Mouse (Mus musculus): ENCODE data around the gene Zbtb38.

Gene Zbtb38

DNA sequence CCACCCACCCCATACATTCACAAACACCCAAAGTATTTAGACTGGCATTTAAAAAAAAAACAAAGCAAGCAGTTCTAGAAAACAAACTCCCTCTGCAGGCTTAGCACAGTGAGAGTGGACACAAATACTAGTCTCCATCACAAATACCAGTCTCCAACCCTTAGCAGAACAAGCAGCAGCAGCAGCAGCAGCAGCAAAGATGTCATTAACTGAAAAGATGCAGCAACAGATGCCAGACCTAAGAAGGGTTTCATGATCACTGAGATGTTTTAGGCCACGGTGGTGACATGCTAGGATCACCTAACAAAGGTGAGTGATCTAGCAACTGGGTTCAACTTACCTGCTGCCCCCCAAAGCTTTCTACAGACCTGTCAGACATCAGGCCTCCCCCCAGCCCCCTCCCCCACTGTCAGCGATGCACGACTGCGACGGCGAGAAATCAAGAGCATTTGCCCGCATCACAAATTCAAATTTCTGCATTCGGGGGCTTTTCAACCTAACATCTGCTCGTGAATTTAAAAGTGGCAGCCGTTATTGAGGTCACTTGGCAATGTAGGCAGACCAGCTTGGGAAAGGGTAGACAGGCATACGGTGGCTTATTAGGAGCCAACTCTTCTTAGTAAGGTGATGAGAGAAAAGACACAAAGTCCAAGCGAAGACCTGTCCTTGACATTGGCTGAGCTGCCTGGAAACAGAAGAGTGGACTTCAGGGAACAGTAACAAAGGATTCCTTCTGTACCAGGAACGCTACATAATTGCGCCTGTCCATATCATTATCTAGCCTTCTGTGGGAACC lies 26.1 kb downstream of the Zbtb38 start:
- CTCF ChIA-PET = interaction anchor here in 1 of 4 experiments (0.7 kb wide), 1 partner anchor 12 kb away, joined by 4 read pairs; no protein-coding TSS in a partner anchor

DNA sequence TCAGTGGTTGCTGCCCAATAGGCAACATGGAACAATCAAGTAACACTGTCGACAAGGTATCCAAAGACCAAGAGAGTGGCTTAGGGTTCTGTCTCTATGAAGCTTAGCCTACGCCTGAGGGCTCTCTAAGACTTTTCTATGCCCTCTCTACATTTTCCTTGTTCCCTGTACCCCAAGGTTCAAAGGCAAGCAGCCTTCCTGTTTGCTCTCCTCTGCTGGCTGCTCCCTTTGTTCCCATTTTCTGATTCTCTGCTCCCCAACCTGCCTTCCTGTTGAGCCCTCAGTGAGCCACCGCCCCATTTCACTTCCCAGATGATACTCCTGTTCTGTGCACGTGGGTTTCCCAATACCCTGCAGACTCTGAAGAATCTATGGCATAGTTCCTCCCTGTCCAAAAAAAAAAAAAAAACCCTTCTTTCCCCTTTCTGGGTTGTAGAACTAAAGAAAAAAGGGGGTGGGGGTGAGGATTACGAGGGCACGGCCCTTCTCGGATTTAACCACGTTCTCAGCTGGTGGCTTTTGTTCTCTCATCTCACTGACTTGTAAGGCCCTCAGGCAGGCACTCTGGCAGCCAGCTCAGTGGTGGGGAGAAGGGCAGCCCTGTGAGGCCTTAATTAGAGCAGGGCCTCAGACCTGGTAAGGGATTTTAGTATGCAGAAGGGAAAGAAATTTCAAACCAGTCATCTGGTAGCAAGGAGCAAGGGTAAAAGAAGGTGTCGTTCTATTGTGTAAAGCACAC lies 26.9 kb downstream of the Zbtb38 start:
- CTCF ChIA-PET = interaction anchor here in 3 of 4 experiments (0.6 to 1.0 kb wide), 3 partner anchors 15 to 38 kb away, joined by 3 to 6 read pairs (median 4); no protein-coding TSS in a partner anchor

More for the DNA sequence above, 26.1 kb downstream of the Zbtb38 start:
- POLR2A ChIA-PET = interaction anchor here (0.6 to 1.2 kb wide), 11 partner anchors 9 to 487 kb away, joined by 3 to 5 read pairs (median 3); no protein-coding TSS in a partner anchor

DNA sequence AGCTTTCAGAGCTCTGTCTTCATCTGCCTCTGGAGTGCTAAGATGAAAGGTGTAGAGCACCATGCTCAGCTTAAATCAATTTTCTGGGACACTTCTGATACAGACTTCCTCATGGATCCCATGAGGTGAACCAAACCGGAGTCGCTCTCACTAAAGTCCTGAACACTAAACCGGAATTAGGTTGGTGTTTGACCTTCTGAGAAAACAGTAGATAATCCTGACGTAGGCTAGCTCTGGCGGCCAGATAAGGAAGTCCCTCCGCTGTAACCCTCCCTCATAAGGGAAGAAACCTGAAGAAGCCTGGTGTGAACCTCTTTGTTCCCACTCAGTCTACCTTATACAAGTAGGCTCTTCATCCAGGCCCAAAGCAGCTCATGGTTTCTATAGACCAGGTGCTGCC lies 29.0 kb downstream of the Zbtb38 start:
- ChIA-PET CTCF (interaction anchor here in 1 of 4 experiments (0.7 to 1.3 kb wide), 2 partner anchors 11 to 54 kb away, joined by 3 read pairs; no protein-coding TSS in a partner anchor), POLR2A (interaction anchor here in 3 of 4 experiments (0.6 to 4.5 kb wide), 5 partner anchors 8 to 294 kb away, joined by 3 to 14 read pairs (median 4); partner anchors contain the start of gene Zbtb38 (in 1 of the 3))

More for the DNA sequence above, 26.9 kb downstream of the Zbtb38 start:
- POLR2A ChIA-PET = interaction anchor here (0.6 to 1.2 kb wide), 11 partner anchors 8 to 486 kb away, joined by 3 to 5 read pairs (median 3); no protein-coding TSS in a partner anchor

DNA sequence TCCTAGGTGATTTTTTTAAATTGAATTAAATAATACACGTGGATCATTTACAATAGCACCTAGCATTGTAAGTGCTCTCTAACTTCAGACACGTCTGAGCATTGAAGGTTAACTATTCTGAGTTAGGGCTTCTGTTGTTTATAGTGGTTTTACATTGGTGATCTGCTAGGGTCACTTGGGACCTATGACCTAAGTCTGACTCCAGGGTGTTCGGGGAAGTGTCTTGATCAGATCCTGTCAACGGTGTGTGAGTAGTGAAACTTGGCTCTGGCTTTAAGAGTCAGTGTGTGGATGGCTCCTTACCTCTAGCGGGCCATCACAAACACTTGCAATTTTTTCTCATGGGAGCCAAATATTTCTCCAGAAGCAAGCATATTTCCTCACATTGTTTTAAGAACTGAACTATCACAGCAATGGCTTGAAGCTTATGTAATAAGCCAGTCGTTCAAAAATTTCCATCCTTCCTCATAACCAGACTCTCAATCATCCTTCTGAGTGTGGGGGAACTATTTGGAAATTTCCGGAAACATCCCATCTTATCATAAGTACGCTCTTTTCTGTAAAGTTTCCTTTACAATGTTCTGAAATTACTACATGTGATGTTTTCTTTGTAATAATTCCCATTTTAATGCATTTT lies 31.4 kb downstream of the Zbtb38 start:
- ChIA-PET CTCF (no interaction called here), POLR2A (interaction anchor here in 3 of 4 experiments (0.7 to 4.5 kb wide), 5 partner anchors 8 to 325 kb away, joined by 3 to 14 read pairs (median 6); no protein-coding TSS in a partner anchor)

DNA sequence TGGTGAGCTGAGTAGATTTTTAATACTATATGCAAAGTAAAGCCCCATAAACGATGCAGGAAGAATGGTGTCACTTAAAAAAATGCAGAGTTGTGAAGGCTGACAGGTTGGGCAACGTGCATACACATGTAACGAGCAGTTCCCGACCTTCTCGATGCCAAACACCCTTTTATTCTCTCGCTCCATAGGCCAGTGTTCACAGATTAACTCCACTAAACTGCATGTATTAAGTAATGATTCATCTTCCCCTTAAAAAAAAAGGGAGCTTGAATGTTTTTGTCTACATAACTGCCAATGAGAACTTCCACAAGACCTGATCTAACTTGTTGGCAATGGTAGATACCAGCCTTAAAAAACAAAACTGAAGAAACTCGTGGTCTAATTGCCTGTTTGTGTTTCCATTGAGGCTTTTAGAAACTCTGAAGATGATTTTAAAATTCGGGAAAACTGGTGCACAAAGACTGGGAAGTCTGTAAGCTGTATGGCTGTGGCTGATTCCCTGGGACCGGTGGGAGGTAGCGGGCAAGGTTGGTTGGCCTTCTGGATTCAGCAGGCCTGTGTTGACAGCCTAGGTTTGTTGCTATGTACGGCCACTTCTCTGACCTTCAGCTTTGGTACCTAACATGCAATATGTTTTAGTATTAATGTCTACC lies 32.0 kb downstream of the Zbtb38 start:
- POLR2A ChIA-PET = interaction anchor here (0.6 to 4.5 kb wide), 7 partner anchors 9 to 325 kb away, joined by 3 to 14 read pairs (median 3); no protein-coding TSS in a partner anchor

DNA sequence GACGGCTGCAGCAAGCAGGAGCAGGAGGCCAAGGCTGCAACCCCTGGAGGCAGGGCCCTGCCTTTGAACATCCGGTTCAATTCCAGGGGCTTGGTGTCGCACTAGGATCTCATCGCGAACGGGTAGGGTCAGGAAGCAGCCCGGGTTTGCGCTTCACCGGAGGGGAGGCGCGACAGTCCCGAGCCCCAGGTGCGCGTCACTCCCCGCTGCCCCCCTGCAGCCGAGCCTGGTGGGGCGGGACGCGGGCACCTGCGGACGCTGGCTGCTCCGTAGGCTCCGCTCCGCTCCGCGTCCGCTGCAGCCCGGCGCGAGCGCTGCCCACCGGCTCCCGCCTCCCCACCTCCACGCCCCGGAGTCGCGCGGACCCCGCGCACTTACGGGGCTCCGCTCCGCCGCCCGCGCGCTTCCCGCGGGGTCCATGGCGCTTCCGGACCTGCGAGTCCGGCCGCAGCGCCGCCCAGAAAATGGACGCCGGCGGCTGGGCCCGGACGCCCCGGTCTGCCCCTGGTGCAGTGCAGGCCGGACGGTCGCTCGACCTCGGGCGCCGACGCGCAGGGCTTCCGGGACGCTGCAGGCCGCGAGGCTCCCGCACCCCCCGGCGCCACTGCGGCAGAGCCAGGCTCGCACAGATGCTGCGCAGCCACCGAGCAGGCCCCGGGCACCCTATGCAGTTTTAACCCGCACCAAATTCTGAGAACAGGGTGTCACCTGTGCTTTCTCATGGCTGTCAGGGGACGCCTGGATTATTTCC lies 33.0 kb downstream of the Zbtb38 start:
- ChIA-PET CTCF (interaction anchor here in 1 of 4 experiments (1.0 kb wide), 1 partner anchor 45 kb away, joined by 4 read pairs; no protein-coding TSS in a partner anchor), POLR2A (interaction anchor here in 3 of 4 experiments (0.6 to 2.8 kb wide), 14 partner anchors 10 to 392 kb away, joined by 3 to 22 read pairs (median 5); no protein-coding TSS in a partner anchor)

More for the DNA sequence above, 32.0 kb downstream of the Zbtb38 start:
- CTCF ChIA-PET = interaction anchor here in 1 of 4 experiments (0.6 kb wide), 1 partner anchor 61 kb away, joined by 10 read pairs; no protein-coding TSS in a partner anchor

DNA sequence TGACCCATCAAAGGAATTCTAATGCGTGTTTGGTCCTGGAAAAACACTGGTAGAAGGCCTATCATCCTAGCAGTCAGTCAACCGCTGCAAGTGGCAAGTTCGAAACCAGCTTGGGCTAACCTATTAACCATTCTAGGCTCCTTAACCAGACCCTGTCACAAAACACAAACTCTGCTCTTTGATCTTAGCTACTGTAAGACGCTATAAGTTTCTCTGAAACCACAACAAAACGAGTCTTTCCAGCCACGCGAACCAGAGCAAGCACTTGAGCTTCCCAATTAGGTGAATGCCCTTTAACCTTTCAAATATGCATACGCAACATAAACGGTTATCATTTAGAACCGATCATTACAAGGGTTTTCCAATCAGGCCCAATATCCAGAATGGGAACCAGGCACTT lies 33.7 kb downstream of the Zbtb38 start:
- POLR2A ChIA-PET = interaction anchor here in 3 of 4 experiments (0.6 to 2.8 kb wide), 15 partner anchors 9 to 391 kb away, joined by 3 to 22 read pairs (median 5); no protein-coding TSS in a partner anchor
- CTCF ChIA-PET = interaction anchor here in 2 of 4 experiments (0.5 to 1.0 kb wide), 2 partner anchors 11 to 44 kb away, joined by 3 to 4 read pairs; no protein-coding TSS in a partner anchor

DNA sequence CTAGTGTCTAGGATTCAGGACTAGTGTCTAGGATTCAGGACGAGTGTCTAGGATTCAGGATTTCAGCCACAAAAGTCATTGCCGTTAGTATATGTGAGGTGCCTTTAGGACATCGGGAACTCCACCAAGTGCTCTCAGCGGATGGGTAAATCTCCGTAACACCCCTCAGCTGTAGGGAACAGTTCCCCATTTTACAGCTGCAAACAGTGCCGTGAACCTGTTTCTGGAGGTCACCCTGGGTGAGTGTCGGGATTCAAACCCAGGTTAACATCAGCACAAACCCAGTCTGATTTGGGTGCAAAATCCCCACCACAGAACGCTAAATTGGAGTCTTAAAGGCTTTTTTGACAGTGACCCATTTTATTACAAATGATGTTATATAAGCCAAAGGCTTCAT lies 34.2 kb downstream of the Zbtb38 start:
- CTCF ChIA-PET = interaction anchor here in 2 of 4 experiments (0.5 to 1.0 kb wide), 2 partner anchors 10 to 43 kb away, joined by 3 to 4 read pairs; no protein-coding TSS in a partner anchor
- POLR2A ChIA-PET = interaction anchor here in 3 of 4 experiments (0.7 to 2.8 kb wide), 16 partner anchors 8 to 171 kb away, joined by 3 to 22 read pairs (median 5); partner anchors contain the start of gene Zbtb38 (in 1 of the 3)

DNA sequence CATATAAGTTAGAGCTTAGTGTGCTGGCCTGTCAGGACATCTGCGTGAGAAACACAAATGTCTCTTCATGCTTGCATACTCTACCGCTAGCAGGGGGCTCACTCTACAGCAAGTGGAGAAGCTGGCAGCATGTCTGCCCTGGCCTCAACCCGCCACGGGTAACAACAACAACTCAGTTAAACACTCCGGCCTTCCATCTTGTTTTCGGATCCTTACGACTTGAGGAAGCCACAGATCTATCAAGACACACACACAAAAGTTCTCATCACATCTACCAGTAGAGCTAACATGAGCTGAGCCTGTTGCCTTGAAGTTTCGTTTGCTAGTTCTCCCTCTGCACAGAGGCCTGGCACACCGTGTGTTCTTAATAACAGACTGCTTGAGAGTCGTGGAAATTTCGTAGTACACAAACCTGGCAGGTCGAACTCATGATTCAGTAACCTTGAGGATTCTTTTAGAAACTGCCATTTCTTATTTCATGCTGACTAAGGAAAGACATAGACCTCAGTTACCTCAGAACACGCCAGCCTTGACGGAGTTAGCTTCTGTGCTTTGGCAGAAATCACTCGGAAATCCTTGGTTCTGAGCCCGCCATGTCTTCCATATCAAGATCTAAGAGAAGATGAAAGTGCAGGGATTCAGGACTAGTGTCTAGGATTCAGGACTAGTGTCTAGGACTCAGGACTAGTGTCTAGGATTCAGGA lies 34.8 kb downstream of the Zbtb38 start:
- CTCF ChIA-PET = interaction anchor here in 3 of 4 experiments (0.6 to 1.1 kb wide), 4 partner anchors 10 to 171 kb away, joined by 3 read pairs; no protein-coding TSS in a partner anchor
- POLR2A ChIA-PET = interaction anchor here in 3 of 4 experiments (0.9 to 2.8 kb wide), 13 partner anchors 8 to 48 kb away, joined by 3 to 22 read pairs (median 5); partner anchors contain the start of gene Zbtb38 (in 1 of the 3)

DNA sequence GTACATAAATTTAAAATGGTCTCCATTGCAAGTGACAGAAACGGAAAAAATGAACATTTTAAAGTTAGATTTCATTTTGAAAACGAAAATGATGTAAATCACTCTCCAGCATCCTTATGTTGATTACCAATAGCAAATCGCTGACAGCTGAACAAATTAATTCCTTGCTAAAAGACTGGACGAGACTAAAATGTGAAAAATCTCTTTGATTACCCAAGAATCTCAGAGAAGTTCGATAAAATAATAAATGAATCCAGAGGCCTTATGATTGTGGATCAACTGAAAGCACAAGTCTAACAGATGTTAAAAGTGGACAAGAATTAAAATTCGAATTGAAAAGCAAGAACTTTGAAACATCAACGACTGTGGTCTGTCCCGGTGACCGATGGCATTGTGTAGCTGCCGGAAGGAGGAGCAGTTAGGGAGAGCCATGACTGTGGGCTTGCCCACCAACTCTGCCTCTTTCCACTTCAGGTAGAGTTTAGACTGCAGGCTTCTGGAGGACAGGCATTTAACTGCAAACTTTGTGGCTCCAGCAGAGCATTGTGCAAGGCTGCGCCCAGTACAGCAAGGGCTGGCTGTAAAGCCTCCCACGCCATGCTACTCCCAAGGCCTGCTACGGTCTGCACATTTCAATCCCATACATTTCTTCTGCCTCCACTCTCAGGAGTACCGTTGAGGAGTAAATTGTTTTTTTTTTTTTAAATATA lies 35.7 kb downstream of the Zbtb38 start:
- POLR2A ChIA-PET = interaction anchor here in 2 of 4 experiments (0.9 to 3.8 kb wide), 8 partner anchors 9 to 36 kb away, joined by 3 to 24 read pairs (median 4); partner anchors contain the start of gene Zbtb38 (in 1 of the 2)
- CTCF ChIA-PET = interaction anchor here in 3 of 4 experiments (0.6 to 1.1 kb wide), 4 partner anchors 11 to 172 kb away, joined by 3 read pairs; no protein-coding TSS in a partner anchor

DNA sequence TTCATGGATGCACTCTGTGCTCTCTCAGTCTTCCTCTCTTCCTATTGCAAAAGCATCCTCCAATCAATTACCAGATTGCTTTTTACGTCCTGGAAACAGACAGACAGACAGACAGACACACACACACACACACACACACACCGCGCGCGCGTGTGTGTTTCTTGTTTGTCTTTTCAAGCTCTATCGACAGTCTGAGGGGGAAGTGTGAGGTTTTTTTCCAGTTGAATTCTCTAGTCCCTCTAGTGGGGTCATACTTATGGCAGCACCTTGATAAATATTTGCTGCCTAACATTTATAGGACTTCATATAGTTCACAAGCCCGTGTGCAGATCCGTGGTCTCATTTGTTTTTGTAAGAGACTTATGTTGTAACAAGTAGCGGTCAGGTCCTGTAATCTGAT lies 36.5 kb downstream of the Zbtb38 start:
- CTCF ChIA-PET = no interaction called here
- POLR2A ChIA-PET = interaction anchor here in 2 of 4 experiments (0.9 to 3.8 kb wide), 5 partner anchors 10 to 20 kb away, joined by 4 to 24 read pairs (median 4); no protein-coding TSS in a partner anchor

DNA sequence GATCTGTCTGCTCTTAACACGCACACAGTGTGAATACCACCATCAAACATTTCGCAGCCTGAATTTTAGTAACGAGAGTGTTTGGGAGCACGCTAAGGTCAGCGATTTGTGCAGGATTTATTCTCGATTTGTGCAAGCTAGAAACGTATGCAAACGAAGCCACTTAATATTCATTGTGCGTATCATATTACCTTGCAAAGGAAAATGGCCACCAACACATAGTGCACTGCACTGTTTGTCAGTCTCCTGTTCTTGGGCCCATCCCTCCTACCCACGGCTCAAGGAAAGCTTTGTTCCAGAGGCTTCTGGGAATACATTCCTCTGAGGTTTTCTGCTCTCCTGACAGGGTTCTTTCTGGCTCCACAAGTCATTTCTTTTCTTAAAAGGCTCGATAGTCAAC lies 37.5 kb downstream of the Zbtb38 start:
- CTCF ChIA-PET = interaction anchor here in 2 of 4 experiments (1.0 to 2.1 kb wide), 3 partner anchors 40 to 46 kb away, joined by 3 to 7 read pairs (median 6); no protein-coding TSS in a partner anchor

DNA sequence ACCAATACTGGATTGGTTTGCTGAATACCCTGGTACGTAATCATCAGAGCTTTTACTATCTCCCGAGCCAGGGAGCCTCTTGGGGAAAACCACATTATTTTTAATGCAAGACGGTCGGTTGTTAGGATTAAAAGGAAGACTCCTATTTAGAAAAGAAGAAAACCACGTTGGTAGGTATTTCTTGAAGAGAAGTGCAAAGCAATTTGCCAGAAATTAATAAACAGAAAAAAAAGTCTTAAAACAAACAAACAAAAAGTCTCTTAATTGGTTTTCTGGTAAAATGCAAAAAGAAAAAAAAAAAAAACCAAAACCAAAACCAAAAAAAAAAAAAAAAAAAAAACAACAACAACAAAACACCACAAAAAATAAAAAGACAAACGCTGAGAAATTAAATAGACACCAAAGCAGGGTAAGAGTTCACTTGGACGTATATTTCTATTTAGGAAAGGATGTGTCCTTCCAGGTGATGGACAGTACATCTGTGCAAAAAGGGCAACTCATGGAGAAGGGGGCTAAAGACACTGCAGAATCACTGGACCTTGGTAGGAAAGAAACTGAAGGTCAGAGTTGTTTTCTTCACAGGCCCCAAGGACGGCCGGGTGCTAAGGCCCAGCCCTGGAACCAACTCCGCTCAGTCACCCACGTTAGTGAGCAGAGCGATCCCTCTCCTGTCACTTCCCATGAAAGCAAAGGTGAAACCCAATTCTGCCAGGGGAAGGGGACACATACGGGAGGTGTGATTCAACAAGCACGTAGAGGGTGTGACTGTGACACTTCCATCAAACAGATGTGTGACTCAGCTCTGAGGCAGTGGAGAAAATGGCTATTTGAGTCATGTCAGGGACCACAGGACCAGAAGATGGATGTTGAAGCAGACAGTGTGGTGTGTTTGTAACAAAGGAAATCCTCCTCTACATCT lies 38.9 kb downstream of the Zbtb38 start:
- ChIA-PET POLR2A (interaction anchor here (0.6 to 3.8 kb wide), 20 partner anchors 8 to 299 kb away, joined by 3 to 24 read pairs (median 4); partner anchors contain the start of gene Zbtb38 (in 2 of the 4)), CTCF (interaction anchor here in 3 of 4 experiments (0.6 to 2.1 kb wide), 6 partner anchors 18 to 371 kb away, joined by 3 to 7 read pairs (median 5); no protein-coding TSS in a partner anchor)

More for the DNA sequence above, 37.5 kb downstream of the Zbtb38 start:
- POLR2A ChIA-PET = interaction anchor here (0.5 to 3.8 kb wide), 19 partner anchors 8 to 358 kb away, joined by 3 to 24 read pairs (median 4); partner anchors contain the start of gene Zbtb38 (in 1 of the 4)

All from embryonic stem cell, embryonic (primary cell).